Mouse (Mus musculus): ENCODE data around the gene Zfp771.

Gene Zfp771

DNA sequence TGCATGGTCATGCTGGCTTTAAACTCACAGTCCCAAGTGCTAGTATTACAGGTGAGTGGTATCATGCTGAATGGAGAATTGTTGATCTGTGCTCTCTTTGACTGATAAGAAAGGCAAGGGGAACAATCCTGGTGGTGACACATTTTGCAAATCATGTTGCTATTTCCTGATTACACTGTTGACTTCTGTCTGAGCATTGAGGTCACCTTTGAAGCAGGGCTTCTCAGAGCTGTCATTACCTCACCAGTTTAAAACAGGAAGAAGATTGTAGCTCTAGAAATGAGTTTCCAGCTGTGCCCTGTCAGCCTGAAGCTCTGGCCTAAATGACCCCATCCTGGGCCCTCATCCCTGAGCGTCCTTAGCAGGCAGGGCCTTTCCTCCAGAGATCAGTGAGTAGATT, 43.9 kb downstream of the Zfp771 start:
- no peak for DNase-seq

DNA sequence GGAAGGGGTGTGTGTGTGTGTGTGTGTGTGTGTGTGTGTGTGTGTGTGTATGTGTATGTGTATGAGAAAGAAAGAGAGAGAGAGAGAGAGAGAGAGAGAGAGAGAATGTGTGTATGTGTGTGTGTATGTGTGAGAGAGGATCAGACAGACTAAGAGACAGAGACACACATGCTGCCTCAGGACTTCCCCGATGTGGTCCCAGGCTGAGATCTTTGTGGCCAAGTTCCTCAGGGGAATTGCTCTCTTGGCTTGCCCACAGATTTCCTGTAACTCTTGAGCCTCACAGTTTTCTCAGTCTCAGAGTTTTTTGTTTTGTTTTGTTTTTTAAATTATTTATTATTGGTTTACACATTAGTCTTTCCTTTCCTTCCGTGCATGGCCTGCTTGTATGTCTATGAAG, 45.2 kb downstream of the Zfp771 start:
- no peak for DNase-seq

DNA sequence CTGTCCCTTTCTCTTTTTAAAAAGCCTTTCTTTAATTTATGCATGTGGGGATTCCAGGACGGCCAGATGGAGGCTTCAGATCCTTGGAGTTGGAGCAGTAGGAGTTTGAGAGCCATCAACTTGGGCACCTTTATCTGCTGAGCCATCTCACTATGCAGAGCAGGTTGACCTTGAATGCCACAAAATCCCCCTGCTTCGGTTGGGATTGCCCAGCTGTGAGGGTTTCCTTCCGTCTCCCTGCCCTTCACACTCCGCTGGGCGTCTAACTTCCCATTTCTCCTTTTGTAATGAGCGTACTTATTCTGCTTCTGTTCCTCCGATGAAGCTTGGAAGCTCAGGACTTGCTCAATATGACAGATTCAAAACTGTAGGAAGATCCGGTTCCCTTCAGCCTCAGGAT, 46.1 kb downstream of the Zfp771 start:
- no peak for DNase-seq

DNA sequence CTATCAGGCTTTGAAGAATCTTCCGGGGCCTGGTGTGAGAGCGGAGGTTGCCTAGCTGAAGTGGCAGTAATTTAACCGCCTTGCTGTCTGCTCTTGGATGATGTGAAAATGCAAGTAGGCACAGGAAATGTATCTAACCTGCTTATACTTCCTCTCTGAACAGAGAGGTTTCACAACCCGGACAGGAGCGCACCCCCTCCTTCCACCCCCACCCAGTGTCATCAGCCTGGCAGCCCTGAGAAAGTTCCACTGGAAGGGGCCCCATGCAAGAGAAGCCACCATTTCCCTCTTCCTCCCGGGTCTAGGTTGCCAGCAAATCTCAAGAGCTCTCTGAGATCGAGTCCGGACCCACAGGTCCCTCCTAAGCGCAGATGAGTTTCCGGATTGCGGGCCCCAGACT, 52.0 kb downstream of the Zfp771 start, which contains the start of gene Itgal:
TSS of gene Itgal (plus strand) at position 163 of the 400 bp plus-strand sequence.
- DNase-seq = no peak

DNA sequence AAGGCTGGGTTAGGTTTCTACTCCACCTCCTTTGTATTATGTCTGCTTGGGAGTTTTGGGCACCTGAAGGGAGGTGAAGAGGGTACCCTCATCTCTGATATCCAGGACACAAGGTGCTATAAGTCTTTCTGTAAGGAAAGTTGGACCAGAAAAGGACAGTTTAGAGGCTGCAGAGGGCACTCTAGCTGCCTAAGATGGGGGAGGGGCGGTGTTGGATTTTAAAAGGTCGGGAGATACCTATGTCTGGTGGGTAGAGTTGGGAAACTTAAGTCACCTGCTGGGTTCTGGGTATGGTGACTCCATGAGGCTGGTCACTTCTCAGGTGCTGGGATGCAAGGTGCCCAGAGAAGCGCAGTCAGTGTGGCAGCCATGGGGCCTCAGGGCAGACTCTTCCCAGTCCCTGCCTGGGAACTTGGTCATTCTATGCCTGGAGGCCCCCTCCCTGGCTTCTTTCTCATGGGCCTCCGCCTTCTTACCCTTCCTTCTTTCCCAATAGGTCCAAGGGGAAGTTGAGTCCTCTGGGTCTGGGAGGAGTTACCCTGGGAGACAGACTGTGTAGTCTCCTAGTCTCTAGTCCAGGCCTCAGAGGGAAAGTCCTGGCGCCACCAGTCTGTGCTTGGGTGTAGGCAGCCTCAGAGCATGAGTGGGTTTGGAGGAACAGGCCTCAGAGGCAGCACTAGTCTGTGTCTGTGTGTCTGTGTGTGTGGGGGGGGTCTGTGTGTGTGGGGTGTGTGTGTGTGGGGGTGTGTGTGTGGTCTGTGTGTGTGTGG, 52.9 kb downstream of the Zfp771 start:
- no peak for DNase-seq

DNA sequence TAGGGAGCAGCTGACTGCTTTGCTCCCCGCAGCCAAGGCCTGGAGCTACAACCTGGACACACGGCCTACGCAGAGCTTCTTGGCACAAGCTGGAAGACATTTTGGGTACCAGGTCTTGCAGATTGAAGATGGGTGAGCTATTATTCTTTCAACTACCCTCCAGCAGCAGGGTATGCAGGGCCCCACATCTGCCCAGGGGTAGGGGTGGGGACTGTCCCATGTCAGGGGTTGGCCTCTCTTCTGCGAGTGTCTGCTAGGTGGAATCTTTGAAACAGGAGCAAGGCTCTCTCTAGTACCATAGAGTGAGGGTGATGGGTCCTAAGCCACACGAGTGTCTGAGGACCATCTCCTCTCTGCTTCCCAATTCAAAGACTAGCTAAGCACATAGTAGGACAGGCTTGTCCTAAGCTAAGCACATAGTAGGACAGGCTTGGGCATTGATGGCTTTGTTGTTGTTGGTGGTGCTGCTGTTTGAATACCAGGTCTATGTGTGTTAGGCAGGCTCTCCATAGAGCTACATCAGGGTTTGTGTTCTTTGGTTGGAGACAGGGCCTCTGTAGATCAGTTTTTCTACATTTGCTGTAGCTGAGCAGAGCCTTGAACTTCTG, 53.6 kb downstream of the Zfp771 start:
- DNase-seq = no peak

All from cerebellum, postnatal 14 days (tissue).